Mouse (Mus musculus) heart, embryonic 16.5 days (tissue): ENCODE measurements around the gene Chml. TPM values are rescaled to one million over a fixed set of nuclear protein-coding genes. Genes with fewer than 3 reads are reported as not detected.

Experiments
- ATAC-seq: fragments of 200-750 bp; cut with Nextera tagmentation; replicated peaks from 2 replicates; pipeline ENCODE4 v1.8.0; 2017; ENCODE audit warnings: moderate number of reproducible peaks; ENCODE audit not compliant: insufficient read depth, low FRiP score; ENCODE audit errors: extremely low read depth
- H3K27ac ChIP-seq: fragments of 300-500 bp; sonication (generic); 2 replicates; pipeline ENCODE4 v1.5.1; 2014; ENCODE audit warnings: mild to moderate bottlenecking, low read length, control low read depth, moderate library complexity
- H3K27me3 ChIP-seq: fragments of 300-500 bp; sonication (generic); 2 replicates; pipeline ENCODE4 v1.6.1; 2014; ENCODE audit warnings: low read length, mixed read lengths; ENCODE audit not compliant: control insufficient read depth, insufficient read depth
- H3K36me3 ChIP-seq: fragments of 300-500 bp; sonication (generic); 2 replicates; pipeline ENCODE4 v1.6.1; 2014; ENCODE audit not compliant: control insufficient read depth, insufficient read depth
- H3K4me1 ChIP-seq: fragments of 300-500 bp; sonication (generic); 2 replicates; pipeline ENCODE4 v1.6.1; 2014; ENCODE audit warnings: low read length, mixed read lengths; ENCODE audit not compliant: control insufficient read depth, insufficient read depth
- H3K4me2 ChIP-seq: fragments of 300-500 bp; sonication (generic); 2 replicates; pipeline ENCODE4 v1.6.1; 2014; ENCODE audit warnings: low read depth, mild to moderate bottlenecking, control low read depth, low read length
- H3K4me3 ChIP-seq: fragments of 300-500 bp; sonication (generic); 2 replicates; pipeline ENCODE4 v1.5.1; 2014; ENCODE audit warnings: mild to moderate bottlenecking, control low read depth, low read length
- H3K9ac ChIP-seq: fragments of 300-500 bp; sonication (generic); 2 replicates; pipeline ENCODE4 v1.6.1; 2014; ENCODE audit warnings: low read length, control low read depth
- H3K9me3 ChIP-seq: fragments of 300-500 bp; sonication (generic); replicated peaks from 2 replicates; pipeline ENCODE4 v1.6.1; 2016; ENCODE audit warnings: low read length; ENCODE audit not compliant: control insufficient read depth
- WGBS: fragments of 180-500 bp; shearing (Covaris S2); extraction: QIAGEN DNeasy Blood & Tissue Kit; methylation state at CpG from one replicate; pipeline ENCODE4 v1.1.7; 2014; 5-methylcytosine and 5-hydroxymethylcytosine counted together
- polyA plus RNA-seq: library from polyadenylated mRNA; unstranded; fragments of >200 nt; fragmentation: Nextera tagmentation; extraction: Ambion mirVana; gene quantifications from 2 replicates; pipeline ENCODE4 v1.2.1, GENCODE M21; 2015

The Chml gene
- polyA plus RNA-seq, 1 experiment from 2014 or later, result 3.0 TPM

DNA sequence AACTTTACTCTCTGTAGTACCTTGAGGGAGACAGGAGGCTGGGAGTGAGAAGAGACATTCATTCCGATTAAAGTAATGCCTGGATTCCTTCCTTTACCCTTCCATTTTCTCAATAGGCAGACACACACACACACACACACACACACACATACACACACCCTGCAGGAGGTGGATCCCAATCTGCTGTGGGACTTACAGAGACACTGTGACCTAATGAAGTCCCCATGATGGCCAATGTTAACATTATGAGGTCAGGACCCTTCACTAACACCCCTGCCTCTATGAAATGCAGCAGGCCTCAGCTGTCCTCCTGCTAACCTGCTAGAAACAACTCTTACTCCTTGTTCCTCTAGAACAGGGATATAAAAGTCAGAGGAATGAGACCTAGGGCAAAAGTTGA, 5.6 kb upstream of the Chml start, which contains the start of gene Wdr64:
Wdr64 (plus strand) TSS at position 301 of the 400 bp plus-strand sequence.
- Histone ChIP-seq H3K9me3 (no peaks in the 10 kb centered on the region), H3K4me3 (no peak within 1 kb of the TSS), H3K4me2 (no peak within 1 kb of the TSS), H3K36me3 (no peaks in the 10 kb centered on the region), H3K27me3 (no peaks in the 10 kb centered on the region), H3K9ac (no peak within 1 kb of the TSS), H3K27ac (no peak within 1 kb of the TSS), H3K4me1 (peaks cover 9% of the 10 kb centered on the region)
- WGBS, result 77% methylated on average over 1 of the region's 1 CpGs
- ATAC-seq, result no peak

DNA sequence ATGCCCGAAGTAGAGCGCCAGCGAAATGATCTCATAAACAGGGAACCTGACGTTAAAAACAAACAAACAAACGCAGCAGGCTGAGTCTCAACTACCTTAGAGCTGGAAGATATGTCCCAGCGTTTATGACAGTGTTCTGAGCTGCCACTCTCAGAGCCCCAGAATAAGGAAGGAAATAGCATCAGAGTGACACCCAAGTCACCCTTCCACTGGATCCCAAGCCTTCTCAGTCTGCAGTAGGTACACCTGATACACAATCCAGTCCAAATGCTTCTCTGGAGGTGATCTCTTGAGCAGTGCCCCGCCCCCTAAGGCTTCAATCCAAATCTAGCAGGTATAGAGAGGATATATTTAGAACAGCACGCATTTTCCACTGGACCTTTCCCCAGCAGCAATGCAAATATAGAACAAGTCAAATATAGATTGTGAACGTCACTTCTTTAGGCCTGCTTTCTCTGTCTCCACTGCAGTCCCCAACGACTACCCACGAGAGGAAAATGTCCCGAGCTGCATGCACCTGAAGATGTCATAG, 794 bp upstream of the Chml start:
- ATAC-seq, result no peak
- Histone ChIP-seq H3K27ac (peak overlapping the region; percentile 84), H3K9ac (peak overlapping the region; percentile 68)

DNA sequence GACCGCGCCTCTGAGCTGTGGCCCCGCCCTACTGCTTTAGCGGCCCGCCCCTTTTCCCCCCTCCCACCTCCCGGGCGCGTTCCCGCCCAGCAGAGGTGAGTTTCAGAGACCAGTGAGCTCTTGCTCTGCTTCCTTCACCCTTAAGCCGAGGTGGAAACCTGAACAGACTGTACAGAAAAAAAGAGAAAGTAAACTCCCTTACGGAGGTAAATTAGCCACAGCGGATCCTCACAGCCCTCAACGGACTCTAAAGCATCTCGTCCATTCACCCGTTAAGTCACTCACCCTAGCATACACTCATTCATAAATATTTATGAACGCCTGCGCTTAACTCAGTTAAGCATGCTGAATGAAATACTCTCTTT, 278 bp upstream of the Chml start:
- H3K9me3 ChIP-seq, result no peaks in the 10 kb centered on the region
- peaks cover 21% of the 10 kb centered on the region for H3K4me1 ChIP-seq
- no peaks in the 10 kb centered on the region for H3K27me3 ChIP-seq
- H3K4me3 ChIP-seq, result peak overlapping the region; percentile 91
- no peaks in the 10 kb centered on the region for H3K36me3 ChIP-seq
- peak overlapping the region; percentile 84 for H3K27ac ChIP-seq
- H3K9ac ChIP-seq, result peak overlapping the region; percentile 68
- no peak for ATAC-seq
- WGBS, result under 1% methylated on average over 17 of the region's 17 CpGs
- H3K4me2 ChIP-seq, result peak overlapping the region; percentile 95

More for the DNA sequence above, 794 bp upstream of the Chml start:
- Histone ChIP-seq H3K4me2 (peak overlapping the region; percentile 95), H3K4me1 (peaks cover 21% of the 10 kb centered on the region), H3K9me3 (no peaks in the 10 kb centered on the region), H3K4me3 (peak overlapping the region; percentile 91), H3K36me3 (no peaks in the 10 kb centered on the region), H3K27me3 (no peaks in the 10 kb centered on the region)
- 21% methylated on average over 12 of the region's 12 CpGs for WGBS

DNA sequence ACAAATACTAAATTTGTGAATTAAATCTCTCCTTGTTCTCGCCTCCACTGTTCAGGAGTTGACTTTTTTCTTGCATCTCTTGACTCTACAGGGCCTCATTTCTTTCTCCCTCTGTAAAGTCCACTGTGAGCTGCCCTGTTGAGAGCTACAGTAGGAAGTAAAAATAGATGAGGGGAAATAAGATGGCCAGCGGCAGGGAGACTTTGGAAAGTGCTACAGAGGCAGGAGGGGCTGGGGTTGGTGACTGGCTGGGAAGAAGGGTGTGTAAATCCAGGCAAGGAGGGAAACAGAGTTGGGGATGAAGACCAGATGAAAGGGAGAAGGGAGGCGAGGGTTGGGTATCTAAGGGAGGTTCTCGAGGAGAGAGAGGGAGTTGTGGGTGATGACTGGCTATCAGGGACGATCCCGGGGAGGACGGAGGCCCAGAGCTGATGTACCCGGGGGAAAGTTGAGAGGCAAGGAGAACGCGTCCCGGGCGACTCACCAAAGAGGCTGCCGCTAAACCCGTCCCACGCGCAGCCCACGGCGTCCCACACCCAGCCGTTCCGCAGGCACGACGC, 935 bp downstream of the Chml start:
- Histone ChIP-seq H3K4me2 (peak overlapping the region; percentile 95), H3K4me1 (peaks cover 21% of the 10 kb centered on the region), H3K27ac (peak overlapping the region; percentile 93), H3K4me3 (peak overlapping the region; percentile 91), H3K9ac (peak overlapping the region; percentile 91), H3K36me3 (peaks cover 6% of the 10 kb centered on the region; the same call in 1 of the 2 replicates), H3K27me3 (no peaks in the 10 kb centered on the region), H3K9me3 (no peaks in the 10 kb centered on the region)
- no peak for ATAC-seq
- WGBS, result under 1% methylated on average over 22 of the region's 22 CpGs

DNA sequence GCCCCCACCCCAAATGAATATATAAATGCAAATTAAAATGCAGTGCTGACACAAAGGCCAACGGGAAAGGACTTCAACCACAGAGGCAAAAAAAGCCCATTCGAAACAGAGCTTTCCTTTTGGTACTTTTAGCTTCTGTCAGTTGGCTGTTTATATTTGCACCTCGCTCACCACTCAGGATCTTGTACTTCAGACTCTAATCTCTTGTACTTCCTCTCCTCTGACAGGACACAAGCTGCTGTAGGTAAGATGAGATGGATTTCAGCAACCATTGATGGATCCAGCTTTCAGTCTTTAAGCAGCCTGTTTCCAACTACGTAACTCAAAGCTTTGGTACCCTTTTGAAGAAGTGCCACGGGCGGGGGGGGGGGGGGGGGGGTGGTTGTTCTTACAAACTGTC, 11.7 kb downstream of the Chml start:
- H3K9ac ChIP-seq, result no peak overlapping the region
- WGBS, result 66% methylated on average over 5 of the region's 6 CpGs
- no peaks in the 10 kb centered on the region for H3K4me1 ChIP-seq
- H3K36me3 ChIP-seq, result peaks cover under 1% of the 10 kb centered on the region; the same call in 1 of the 2 replicates
- no peak overlapping the region for H3K27ac ChIP-seq
- H3K4me2 ChIP-seq, result no peak overlapping the region
- no peak for ATAC-seq
- no peaks in the 10 kb centered on the region for H3K27me3 ChIP-seq
- H3K9me3 ChIP-seq, result no peaks in the 10 kb centered on the region
- H3K4me3 ChIP-seq, result no peak overlapping the region

DNA sequence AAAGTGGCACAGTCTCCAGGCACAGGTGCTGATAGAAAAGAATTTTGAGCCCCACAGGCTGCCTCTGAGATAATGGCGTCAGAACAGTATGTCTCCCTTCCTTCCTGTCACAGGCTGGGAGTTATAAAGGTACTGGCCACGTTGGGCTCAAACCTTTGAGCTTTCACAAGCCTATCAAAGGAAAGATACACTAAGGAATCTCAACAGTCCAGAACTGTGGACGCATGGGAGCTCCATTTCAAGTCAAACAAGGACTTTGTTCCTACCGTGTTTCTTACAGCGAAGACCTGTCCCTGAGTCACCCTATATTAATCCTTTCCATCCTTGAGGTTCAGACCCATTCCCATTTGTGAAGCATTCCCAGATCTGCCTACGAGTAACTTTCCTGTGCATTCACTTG, 15.2 kb downstream of the Chml start:
- Histone ChIP-seq H3K4me2 (no peak overlapping the region), H3K4me1 (no peaks in the 10 kb centered on the region), H3K9ac (no peak overlapping the region), H3K27me3 (no peaks in the 10 kb centered on the region), H3K4me3 (no peak overlapping the region), H3K9me3 (no peaks in the 10 kb centered on the region), H3K27ac (no peak overlapping the region), H3K36me3 (no peaks in the 10 kb centered on the region)
- ATAC-seq, result no peak
- WGBS, result 66% methylated on average over 6 of the region's 6 CpGs

DNA sequence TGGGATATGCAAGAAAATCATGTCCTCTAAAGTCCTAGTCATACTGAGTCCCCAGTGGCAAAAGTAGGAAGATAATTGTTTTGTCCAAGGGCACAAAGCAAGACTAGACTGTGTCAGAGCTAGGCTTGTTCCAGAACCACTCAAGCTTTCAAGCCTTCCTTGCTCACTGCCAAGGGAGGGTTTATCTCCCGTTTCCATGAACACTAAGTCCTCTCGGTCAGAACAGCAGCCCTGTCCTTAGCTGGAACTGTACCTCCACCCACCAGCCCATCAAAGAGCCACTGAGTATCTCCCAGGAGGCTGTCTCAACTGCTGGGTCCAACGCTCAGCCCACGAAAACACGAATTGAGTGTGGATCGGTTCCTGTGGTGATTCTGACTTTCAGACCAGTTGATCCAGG, 17.6 kb downstream of the Chml start:
- no peak overlapping the region for H3K9ac ChIP-seq
- ATAC-seq, result no peak
- H3K4me3 ChIP-seq, result no peak overlapping the region
- H3K4me1 ChIP-seq, result no peaks in the 10 kb centered on the region
- no peaks in the 10 kb centered on the region for H3K36me3 ChIP-seq
- no peak overlapping the region for H3K27ac ChIP-seq
- no peaks in the 10 kb centered on the region for H3K9me3 ChIP-seq
- H3K4me2 ChIP-seq, result no peak overlapping the region
- WGBS, result 62% methylated on average over 6 of the region's 6 CpGs
- no peaks in the 10 kb centered on the region for H3K27me3 ChIP-seq

DNA sequence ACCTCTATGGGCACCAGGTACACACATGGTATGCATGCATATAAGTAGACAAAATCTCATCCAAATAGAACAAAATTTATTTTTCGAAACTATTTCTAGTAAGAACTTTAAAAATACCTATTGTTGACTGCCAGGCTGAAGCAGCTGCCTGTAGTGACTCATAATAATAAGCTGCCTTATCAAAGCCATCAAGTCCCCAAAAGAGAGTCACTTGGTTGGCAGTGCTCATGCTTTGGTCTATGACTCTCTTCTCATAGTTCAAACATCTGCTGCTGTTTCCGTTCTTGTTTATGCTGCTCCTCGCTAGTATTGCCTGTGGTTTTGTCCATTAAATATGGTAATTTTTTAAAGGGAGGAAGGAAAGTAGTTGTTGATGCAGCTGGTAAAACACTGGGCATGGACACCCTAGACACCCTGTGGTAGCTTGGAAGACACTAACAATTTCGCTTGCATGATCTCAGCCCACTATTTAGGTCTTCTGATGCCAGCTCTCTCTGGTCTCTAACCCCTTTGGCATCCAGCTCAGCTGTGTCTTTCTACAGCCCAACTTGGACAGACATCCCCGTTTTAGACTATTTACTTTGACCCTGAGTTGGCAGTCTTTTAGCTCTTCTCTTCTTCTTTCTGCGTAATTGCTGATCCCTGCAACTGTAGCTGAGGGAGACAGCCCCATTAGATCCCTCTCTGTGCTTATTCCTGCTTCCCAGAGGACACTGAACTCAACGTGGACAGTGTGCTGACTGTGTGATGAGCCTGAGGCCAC, 19.0 kb downstream of the Chml start:
- Histone ChIP-seq H3K27me3 (no peaks in the 10 kb centered on the region), H3K4me2 (no peak overlapping the region), H3K9me3 (no peaks in the 10 kb centered on the region), H3K4me1 (no peaks in the 10 kb centered on the region), H3K9ac (no peak overlapping the region), H3K4me3 (no peak overlapping the region), H3K27ac (no peak overlapping the region), H3K36me3 (no peaks in the 10 kb centered on the region)
- WGBS, result 80% methylated on average over 7 of the region's 7 CpGs
- no peak for ATAC-seq

DNA sequence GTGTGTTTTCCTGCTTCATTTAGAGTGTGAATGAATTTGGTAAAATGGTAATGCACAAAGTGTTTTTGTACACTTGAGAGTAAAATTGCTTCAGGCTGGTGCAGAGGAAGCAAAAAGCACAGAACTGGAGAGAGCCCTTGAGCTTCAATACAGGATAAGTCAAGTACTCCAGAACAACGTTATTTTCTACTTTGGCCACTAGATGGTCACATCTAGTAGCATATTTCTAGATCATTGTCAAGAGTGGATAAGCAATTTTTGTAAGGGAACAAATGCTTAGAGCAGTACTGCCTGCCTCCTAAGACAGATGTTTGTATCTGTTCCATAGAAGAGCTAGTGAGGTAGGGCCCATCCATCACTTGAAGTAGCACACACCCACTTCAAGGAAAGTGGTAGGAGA, 21.1 kb downstream of the Chml start:
- no peaks in the 10 kb centered on the region for H3K36me3 ChIP-seq
- H3K9ac ChIP-seq, result no peak overlapping the region
- H3K4me2 ChIP-seq, result no peak overlapping the region
- H3K27ac ChIP-seq, result no peak overlapping the region
- H3K4me1 ChIP-seq, result no peaks in the 10 kb centered on the region
- no peaks in the 10 kb centered on the region for H3K9me3 ChIP-seq
- no peak overlapping the region for H3K4me3 ChIP-seq
- 14% methylated on average over 1 of the region's 1 CpGs for WGBS
- ATAC-seq, result no peak
- no peaks in the 10 kb centered on the region for H3K27me3 ChIP-seq
